Mouse (Mus musculus): ENCODE results near the gene Rwdd1. TPM values are rescaled to one million over a fixed set of nuclear protein-coding genes. Genes with fewer than 3 reads are reported as not detected.

Rwdd1 gene
- 52.4 TPM for total RNA-seq (2023)

DNA sequence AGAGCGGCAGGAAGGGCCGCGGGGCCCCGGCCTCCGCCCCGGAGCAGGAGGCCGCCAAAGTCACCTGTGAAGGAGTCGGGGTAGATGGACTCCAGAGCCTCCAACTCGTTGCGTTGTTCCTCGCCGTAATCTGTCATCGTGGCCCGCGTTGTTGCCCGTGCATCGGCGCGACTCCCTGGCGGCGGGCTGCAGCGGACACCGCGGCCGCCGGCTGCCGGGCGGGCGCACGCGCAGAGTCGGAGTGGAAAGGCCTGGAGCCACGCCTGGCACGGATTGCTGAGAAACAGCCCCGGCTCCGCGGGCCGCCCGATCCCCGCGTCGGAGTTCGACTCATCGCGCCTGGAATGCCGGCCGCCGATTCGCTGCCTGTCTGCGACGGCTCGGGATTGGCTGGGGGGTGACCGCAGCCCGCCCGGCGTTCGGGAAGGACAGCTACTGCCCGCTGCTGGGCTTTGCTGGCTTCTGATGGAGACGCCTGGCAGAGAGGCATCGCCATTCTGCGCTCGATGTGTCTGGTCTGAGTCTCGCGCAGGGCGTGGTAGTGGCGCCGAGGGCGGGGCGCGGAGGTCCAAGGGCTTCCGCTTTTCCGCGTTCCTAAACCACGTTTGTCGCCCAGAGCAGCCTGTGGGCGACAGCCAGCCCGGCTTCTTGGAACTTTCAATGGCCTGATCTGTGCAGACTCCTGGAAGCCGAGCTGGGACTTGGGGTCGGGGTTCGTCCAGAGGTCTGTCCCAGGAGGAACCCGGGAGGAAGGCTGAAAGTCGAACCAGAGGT lies at the start of gene Rwdd1:
TSS of gene Rwdd1 (minus strand) at position 323 of the 774 bp plus-strand sequence.

GRCm38 (mm10) chr10:34044210-34044609 lies 24.8 kb upstream of the Rwdd1 start, which contains the start of gene Calhm4:
Gene Calhm4, minus strand, starts transcription at chr10:34044310.

GRCm38 (mm10) chr10:34037401-34037800 lies 18.0 kb upstream of the Rwdd1 start, which contains the start of gene Trappc3l:
Gene Trappc3l, plus strand, starts transcription at chr10:34037597.

DNA sequence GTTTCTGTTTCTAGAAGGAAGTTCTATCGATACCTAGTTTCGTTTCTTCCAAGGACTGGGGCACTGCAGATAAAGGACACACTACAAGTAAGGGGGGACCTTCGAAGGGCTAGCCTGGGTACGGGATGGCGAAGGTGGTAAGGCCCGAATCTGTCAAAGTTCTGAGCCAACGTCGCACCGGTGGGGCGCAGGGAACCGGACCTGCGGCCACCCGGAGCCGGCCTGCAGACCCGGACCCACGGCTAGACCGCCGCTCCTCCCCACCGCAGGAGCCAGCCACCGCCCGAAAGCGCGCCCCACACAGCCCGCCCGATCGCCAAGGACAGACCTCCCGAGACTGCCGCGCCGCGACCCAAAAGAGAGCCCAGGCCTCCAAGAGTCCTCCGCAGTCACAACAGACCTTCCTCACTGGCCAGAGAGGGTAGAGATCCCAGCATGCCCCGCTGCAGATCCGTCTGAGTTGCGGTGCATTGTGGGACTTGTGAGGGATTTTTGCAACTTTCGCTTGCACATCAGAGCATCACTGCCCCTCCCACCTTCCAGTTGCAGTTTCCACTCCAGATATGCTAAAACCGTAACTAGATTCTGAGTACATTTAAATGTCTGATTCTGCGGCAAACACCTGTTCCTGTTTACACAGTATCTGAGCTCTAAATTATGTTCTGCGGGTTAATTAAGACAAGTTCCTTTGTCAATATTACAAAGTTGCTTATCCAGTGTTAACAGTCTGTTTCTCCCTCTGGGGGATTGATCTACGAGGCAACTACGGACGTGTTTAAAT lies 68.4 kb downstream of the Rwdd1 start, which contains the start of gene Zup1:
TSS of gene Zup1 (minus strand) at position 467 of the 781 bp plus-strand sequence.

Other genes starting within 250 kb of the Rwdd1 start
- not detected for gene Sult3a2, start 232.9 kb downstream of the Rwdd1 start, total RNA-seq (2023)
- gene Sult3a1, start 161.9 kb downstream of the Rwdd1 start, total RNA-seq (2023) = not detected
- not detected for gene Rsph4a, start 114.5 kb downstream of the Rwdd1 start, total RNA-seq (2023)
- gene Zup1, start 68.4 kb downstream of the Rwdd1 start, total RNA-seq (2023) = 62.0 TPM
- not detected for gene Trappc3l, start 18.0 kb upstream of the Rwdd1 start, total RNA-seq (2023)
- not detected for gene Calhm4, start 24.7 kb upstream of the Rwdd1 start, total RNA-seq (2023)
- not detected for gene Calhm5, start 76.9 kb upstream of the Rwdd1 start, total RNA-seq (2023)
- 15.6 TPM for gene Calhm6, start 108.4 kb upstream of the Rwdd1 start, total RNA-seq (2023)
- gene Dse, start 188.1 kb upstream of the Rwdd1 start, total RNA-seq (2023) = 26.6 TPM